15 mouse cellular contexts compared by ENCODE assay signal in genomic region chr8:35047798-35048197, GRCm38 (mm10).
"Had no signal": no experiment of that assay in that cellular context is flagged by ENCODE, and none has a peak within 500 bp of the region (broad histone marks: within the 10 kb centered on the region; RNA-seq: fewer than 3 reads in every experiment).

No protein-coding gene starts in this region.

- DNase-seq: retina, postnatal 1 day; right cerebral cortex, adult 18-20 months; right cerebral cortex, postnatal 14 days; right cerebral cortex, postnatal 25 days; right cerebral cortex, postnatal 4 days; spleen, adult 18-20 months; thymus, adult 18-20 months; thymus, adult 2 months; thymus, postnatal 14 days; thymus, postnatal 25 days; thymus, postnatal 36 days; thymus, postnatal 4 days had no signal

- H3K4me3 ChIP-seq: neural tube, embryonic 13.5 days; stomach, embryonic 15.5 days had no signal

- H3K27me3 ChIP-seq: neural tube, embryonic 13.5 days; stomach, embryonic 15.5 days had no signal

- H3K4me2 ChIP-seq: neural tube, embryonic 13.5 days; stomach, embryonic 15.5 days had no signal

- H3K9me3 ChIP-seq: neural tube, embryonic 13.5 days; stomach, embryonic 15.5 days had no signal

- H3K4me1 ChIP-seq: stomach, embryonic 15.5 days had no signal

- H3K9ac ChIP-seq: neural tube, embryonic 13.5 days; stomach, embryonic 15.5 days had no signal

- H3K27ac ChIP-seq: neural tube, embryonic 13.5 days; stomach, embryonic 15.5 days; stomach, postnatal 0 days had no signal

- H3K36me3 ChIP-seq: neural tube, embryonic 13.5 days; stomach, embryonic 15.5 days had no signal
